Mouse (Mus musculus) embryo, embryonic 10.5 days (tissue): ENCODE data around the gene Cfap298.

ENCODE experiments used
- DNase-seq: peaks from one replicate; pipeline ENCODE4 v3.0.0-alpha.2; 2015; ENCODE audit warnings: low spot score

Cfap298 gene

GRCm38 (mm10) chr16:90911766-90912165 lies 23.1 kb downstream of the Cfap298 start:
- no peak for DNase-seq

- DNase-seq: no peak
These were observed 23.9 kb downstream of the Cfap298 start for GRCm38 (mm10) chr16:90910855-90911533.

- DNase-seq: no peak
These were observed 27.7 kb downstream of the Cfap298 start for GRCm38 (mm10) chr16:90907250-90907649.

GRCm38 (mm10) chr16:90903300-90903699 lies 31.6 kb downstream of the Cfap298 start:
- no peak for DNase-seq

- no peak for DNase-seq
These were observed 33.5 kb downstream of the Cfap298 start for GRCm38 (mm10) chr16:90901364-90901763.

- peak; percentile 51 for DNase-seq
These were observed 35.4 kb downstream of the Cfap298 start for GRCm38 (mm10) chr16:90899498-90899897.

- DNase-seq: no peak
These were observed 37.3 kb downstream of the Cfap298 start for GRCm38 (mm10) chr16:90897651-90898050.

GRCm38 (mm10) chr16:90893792-90894191 lies 41.1 kb downstream of the Cfap298 start:
- no peak for DNase-seq

- DNase-seq: no peak
These were observed 41.9 kb downstream of the Cfap298 start for GRCm38 (mm10) chr16:90893019-90893418.

- peak; percentile 39 for DNase-seq
These were observed 42.8 kb downstream of the Cfap298 start for GRCm38 (mm10) chr16:90892081-90892480.

GRCm38 (mm10) chr16:90891601-90892000 lies 43.3 kb downstream of the Cfap298 start:
- no peak for DNase-seq

GRCm38 (mm10) chr16:90890683-90891082 lies 44.2 kb downstream of the Cfap298 start:
- DNase-seq: no peak

GRCm38 (mm10) chr16:90885781-90886565 lies 48.9 kb downstream of the Cfap298 start:
- no peak for DNase-seq

GRCm38 (mm10) chr16:90885351-90885750 lies 49.6 kb downstream of the Cfap298 start:
- no peak for DNase-seq

- DNase-seq: no peak
These were observed 52.4 kb downstream of the Cfap298 start for GRCm38 (mm10) chr16:90882501-90882977.

GRCm38 (mm10) chr16:90878135-90878860 lies 56.6 kb downstream of the Cfap298 start:
- DNase-seq: no peak
